Mouse (Mus musculus) layer of hippocampus, adult 11-12 months (tissue): Measurements from ENCODE around the gene Gm20605.
A peak's percentile ranks its signal among the peaks of the same experiment; 100 is the strongest.
"Not testable (repeated sequence)": the region's sequence is repeated elsewhere in the genome, so short reads cannot be mapped to it uniquely, and the experiment has no call there.

Source experiments
- DNase-seq: peaks from one replicate; pipeline ENCODE4 v3.0.0; 2022; ENCODE audit warnings: low spot score

Gene Gm20605

GRCm38 (mm10) chr5:137613076-137613475 is 15.9 kb upstream of the Gm20605 start:
- no peak for DNase-seq

DNA sequence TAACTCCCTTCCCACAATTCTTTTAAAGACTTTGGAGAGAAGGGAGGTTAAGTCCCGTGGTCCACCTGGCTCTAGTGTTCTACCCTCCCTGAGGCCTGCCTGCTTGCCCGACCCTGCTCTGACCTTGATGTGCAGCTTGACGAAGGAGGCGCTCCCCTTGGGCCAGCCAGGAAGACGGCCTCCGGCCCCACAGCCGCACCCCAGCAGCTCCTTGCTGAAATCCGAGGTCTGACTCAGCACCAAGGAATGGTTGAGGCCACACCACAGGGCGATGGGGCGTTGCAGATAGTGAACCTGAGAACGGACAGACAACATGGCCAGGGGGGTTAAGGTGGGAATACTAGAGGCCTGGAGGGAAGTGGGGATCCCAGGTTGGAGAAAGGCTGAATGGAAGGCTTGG is 15.4 kb upstream of the Gm20605 start, which contains the start of gene Pcolce:
TSS of gene Pcolce (minus strand) at position 235 of the 400 bp plus-strand sequence.
- DNase-seq: no peak

GRCm38 (mm10) chr5:137614921-137615320 is 14.1 kb upstream of the Gm20605 start:
- not testable (repeated sequence) for DNase-seq

GRCm38 (mm10) chr5:137615347-137615746 is 13.6 kb upstream of the Gm20605 start:
- no peak for DNase-seq

- no peak for DNase-seq
Observed at GRCm38 (mm10) chr5:137623937-137624530, 4.9 kb upstream of the Gm20605 start.

DNA sequence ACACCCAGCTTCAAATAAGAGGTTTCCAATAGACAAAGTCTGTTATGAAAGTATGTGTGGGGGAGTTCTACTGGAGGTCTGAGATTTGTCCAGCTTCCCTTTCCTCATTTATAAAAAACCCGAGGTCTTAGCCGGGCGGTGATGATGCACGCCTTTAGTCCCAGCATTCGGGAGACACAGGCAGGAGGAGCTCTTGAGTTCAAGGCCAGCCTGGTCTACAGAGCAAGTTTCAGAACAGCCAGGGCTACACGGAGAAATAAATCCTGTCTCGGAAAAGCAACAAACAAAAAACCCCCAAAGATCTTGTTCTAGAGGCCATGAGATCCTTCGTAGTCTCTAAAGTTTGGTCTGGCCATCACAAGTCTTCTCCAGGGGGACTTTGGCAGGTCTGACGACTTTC is 984 bp upstream of the Gm20605 start:
- DNase-seq: no peak

GRCm38 (mm10) chr5:137629306-137629721 is 339 bp downstream of the Gm20605 start:
- no peak for DNase-seq

DNA sequence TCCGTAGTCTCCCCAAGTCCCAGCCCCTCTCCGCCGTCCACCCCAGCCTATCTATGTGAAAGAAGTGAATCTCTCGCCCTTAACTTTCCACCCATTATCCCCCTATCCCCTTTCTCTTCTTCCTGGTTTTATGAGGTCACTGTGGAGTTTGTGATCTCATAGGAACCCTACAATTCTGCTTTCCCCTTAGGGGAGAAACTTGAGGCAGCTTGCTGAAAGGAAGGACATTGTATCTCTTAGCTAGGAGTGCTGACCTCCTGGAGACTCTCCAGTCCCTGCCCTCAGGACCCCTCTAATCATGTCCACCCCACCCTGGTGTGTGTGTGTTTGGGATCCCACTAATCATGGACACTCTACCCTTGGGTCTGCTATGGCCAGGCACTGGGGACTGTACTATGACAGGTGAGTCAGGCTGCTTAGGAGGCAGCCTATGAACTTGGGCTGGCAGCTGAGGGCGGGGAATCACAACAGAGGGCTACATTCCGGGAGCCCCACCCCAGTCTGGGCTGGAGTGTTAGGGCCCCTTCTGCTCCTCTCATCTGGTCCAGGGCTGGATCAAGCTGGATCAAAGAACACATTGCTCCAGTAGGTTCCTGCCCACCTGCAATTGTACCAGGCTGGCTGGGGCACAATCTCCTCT is 1.1 kb downstream of the Gm20605 start:
- no peak for DNase-seq

GRCm38 (mm10) chr5:137630602-137631001 is 1.6 kb downstream of the Gm20605 start:
- no peak for DNase-seq

GRCm38 (mm10) chr5:137631171-137631570 is 2.2 kb downstream of the Gm20605 start:
- DNase-seq: peak; percentile 47

DNA sequence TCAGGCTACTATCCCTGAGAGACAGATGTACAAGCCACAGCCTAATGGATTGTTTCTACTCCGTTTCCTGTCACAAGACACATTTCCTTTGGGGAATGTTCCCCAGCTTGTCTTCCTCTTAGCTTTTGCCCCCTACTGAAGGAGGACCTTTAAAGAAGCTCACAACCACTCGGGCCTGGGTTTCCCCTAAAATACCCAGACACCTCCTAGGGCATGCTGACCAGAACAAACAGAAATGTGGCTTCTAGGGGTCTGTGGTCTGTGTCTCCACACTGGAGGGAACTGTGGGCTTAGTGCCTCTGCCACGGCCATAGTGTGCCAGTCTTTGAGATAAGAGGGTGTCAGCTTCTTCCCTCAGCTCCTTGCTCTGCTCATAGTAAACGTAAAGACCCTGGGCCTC is 2.6 kb downstream of the Gm20605 start:
- DNase-seq: no peak

- DNase-seq: no peak
Observed at GRCm38 (mm10) chr5:137633397-137634084, 4.6 kb downstream of the Gm20605 start.

- DNase-seq: no peak
Observed at GRCm38 (mm10) chr5:137639472-137639871, 10.5 kb downstream of the Gm20605 start.

GRCm38 (mm10) chr5:137641054-137641453 is 12.1 kb downstream of the Gm20605 start, which contains the start of gene Sap25:
Gene Sap25 (plus strand): TSS chr5:137641334.
- DNase-seq: no peak

GRCm38 (mm10) chr5:137642886-137643285 is 13.9 kb downstream of the Gm20605 start:
- DNase-seq: no peak

GRCm38 (mm10) chr5:137644484-137644883 is 15.5 kb downstream of the Gm20605 start:
- DNase-seq: no peak

GRCm38 (mm10) chr5:137645091-137645651 is 16.2 kb downstream of the Gm20605 start:
- no peak for DNase-seq

- no peak for DNase-seq
Observed at GRCm38 (mm10) chr5:137645652-137646091, 16.7 kb downstream of the Gm20605 start, which contains the start of gene Irs3. Gene Irs3 (minus strand): TSS chr5:137645714.

GRCm38 (mm10) chr5:137647827-137648601 is 19.0 kb downstream of the Gm20605 start:
- DNase-seq: no peak

GRCm38 (mm10) chr5:137649251-137649650 is 20.3 kb downstream of the Gm20605 start:
- DNase-seq: no peak

GRCm38 (mm10) chr5:137649669-137650571 is 20.9 kb downstream of the Gm20605 start:
- DNase-seq: no peak
